Comparison of ENCODE assay signal across 18 mouse cellular contexts in the genomic region with DNA sequence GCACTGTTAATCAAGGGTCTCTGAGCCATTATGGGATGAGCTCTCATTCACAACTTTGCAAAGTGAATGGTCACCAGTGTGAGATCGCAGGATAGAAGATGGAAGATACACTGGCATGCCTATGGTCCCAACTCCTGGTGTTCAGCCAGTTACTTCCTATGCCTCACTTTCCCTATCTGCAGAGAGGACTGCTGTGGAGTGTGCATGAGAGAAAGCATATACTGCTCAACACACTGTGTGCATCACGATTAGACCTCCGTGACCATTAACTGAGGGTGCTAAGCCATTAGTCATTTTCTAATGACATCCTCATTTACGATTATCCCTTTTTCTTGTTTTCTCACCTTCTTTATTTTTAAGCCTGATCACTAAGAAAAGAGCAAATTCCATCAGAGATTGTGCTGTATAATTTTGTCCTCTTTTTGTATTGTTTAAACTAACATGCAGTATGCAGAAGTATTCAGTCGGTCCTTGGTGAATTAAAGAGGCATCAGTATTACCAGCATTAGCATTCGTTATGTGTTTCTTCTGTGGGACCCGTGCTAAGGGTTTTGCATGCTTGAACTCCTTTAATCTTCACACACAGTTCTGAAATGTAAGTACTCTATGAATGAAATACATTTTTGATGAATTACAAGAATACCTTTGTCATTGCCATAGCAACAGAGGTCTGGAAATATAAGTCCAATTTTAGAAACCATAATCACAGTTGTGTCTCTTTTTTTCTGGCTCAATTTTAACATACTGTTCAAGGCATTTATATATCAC.
DNase-seq lines count a peak whose midpoint lies in the region; ATAC-seq lines count a peak whose summit lies in the region.
"Had no signal": no experiment of that assay in that cellular context is flagged by ENCODE, and none has a peak within 500 bp of the region (broad histone marks: within the 10 kb centered on the region; RNA-seq: fewer than 3 reads in every experiment).

No protein-coding gene starts in this region.

- H3K9ac ChIP-seq in forebrain, embryonic 15.5 days (replicated peaks) = no peak overlapping the region
- H3K9ac ChIP-seq in forebrain, embryonic 11.5 days (ENCODE audit: low read length) = no peak overlapping the region

- DNase-seq in forebrain, embryonic 11.5 days (ENCODE audit: low spot score) = no peak
- peak; percentile 8 to 38 for DNase-seq in left cerebral cortex, postnatal 25 days (ENCODE audit: low spot score in 2 of 2)
- DNase-seq in left cerebral cortex, postnatal 4 days = no peak
- peak; percentile 22 for DNase-seq in brain, embryonic 18.5 days (ENCODE audit: low read depth, low spot score)
- peak; percentile 33 for DNase-seq in telencephalon, adult 2 months (ENCODE audit: low read depth, low spot score)
- no peak for DNase-seq in adrenal gland, adult (ENCODE audit: inconsistent age in 2 of 2, low spot score in 1 of 2)
- DNase-seq: adrenal gland, postnatal 25 days; cerebellum, adult 11-12 months; cerebellum, postnatal 10 days; gastrocnemius, postnatal 36 days; kidney, adult 11 months; right cerebral cortex, postnatal 14 days had no signal

- no peaks in the 10 kb centered on the region for H3K36me3 ChIP-seq in forebrain, embryonic 15.5 days
- H3K36me3 ChIP-seq in forebrain, embryonic 11.5 days (ENCODE audit: control insufficient read depth, insufficient read depth, low read length) = no peaks in the 10 kb centered on the region
- H3K36me3 ChIP-seq: embryonic facial prominence, embryonic 10.5 days had no signal

- ATAC-seq in forebrain, embryonic 15.5 days (replicated peaks) = peak; percentile 38; the same call in 1 of the 2 replicates
- no peak for ATAC-seq in forebrain, embryonic 11.5 days (replicated peaks; ENCODE audit: low FRiP score)
- ATAC-seq: CD4-positive, CD25-positive, alpha-beta regulatory T cell, adult 4 months; lung, postnatal 0 days had no signal

- no peaks in the 10 kb centered on the region for H3K4me1 ChIP-seq in forebrain, embryonic 15.5 days
- H3K4me1 ChIP-seq in forebrain, embryonic 11.5 days (replicated peaks; ENCODE audit: control insufficient read depth, insufficient read depth, low read length) = no peaks in the 10 kb centered on the region
- H3K4me1 ChIP-seq: embryonic facial prominence, embryonic 10.5 days had no signal

- intact Hi-C loops in left cerebral cortex, postnatal 25 days (cut with DNase I) = no loop called here
- intact Hi-C loops in left cerebral cortex, postnatal 4 days (cut with DNase I) = no loop called here

- WGBS in forebrain, embryonic 15.5 days = 66% methylated on average over 7 of the region's 7 CpGs
- WGBS in forebrain, embryonic 11.5 days = 77% methylated on average over 7 of the region's 7 CpGs

- H3K9me3 ChIP-seq in forebrain, embryonic 15.5 days = no peaks in the 10 kb centered on the region
- H3K9me3 ChIP-seq in forebrain, embryonic 11.5 days (ENCODE audit: control insufficient read depth, low read length) = no peaks in the 10 kb centered on the region
- H3K9me3 ChIP-seq: embryonic facial prominence, embryonic 10.5 days had no signal

- H3K4me2 ChIP-seq in forebrain, embryonic 15.5 days (replicated peaks) = no peak overlapping the region
- H3K4me2 ChIP-seq in forebrain, embryonic 11.5 days (ENCODE audit: low read depth, low read length, severe bottlenecking) = no peak overlapping the region

- no peak overlapping the region for H3K4me3 ChIP-seq in forebrain, embryonic 15.5 days
- no peak overlapping the region for H3K4me3 ChIP-seq in forebrain, embryonic 11.5 days (ENCODE audit: low read depth, low read length)
- H3K4me3 ChIP-seq: embryonic facial prominence, embryonic 10.5 days; left cerebral cortex, adult 2 months had no signal

- no peak overlapping the region for H3K27ac ChIP-seq in forebrain, embryonic 15.5 days (replicated peaks)
- H3K27ac ChIP-seq in forebrain, embryonic 11.5 days (ENCODE audit: low read depth, low read length) = no peak overlapping the region
- H3K27ac ChIP-seq: embryonic facial prominence, embryonic 10.5 days; stomach, postnatal 0 days had no signal

- no peaks in the 10 kb centered on the region for H3K27me3 ChIP-seq in forebrain, embryonic 15.5 days
- no peaks in the 10 kb centered on the region for H3K27me3 ChIP-seq in forebrain, embryonic 11.5 days (ENCODE audit: control insufficient read depth, insufficient read depth, low read length)

Comparison
In these comparisons a context has a peak if more than half of its experiments do, and no peak if none do; other contexts are left out.
1. DNase-seq: peak in left cerebral cortex, postnatal 25 days (2 of 2), brain, embryonic 18.5 days (single experiment) and telencephalon, adult 2 months (single experiment); none in forebrain, embryonic 11.5 days (single experiment), left cerebral cortex, postnatal 4 days (single experiment) and adrenal gland, adult (0 of 2).